Mouse (Mus musculus): ENCODE results near the gene Rab3a.

- TF ChIP-seq CTCF (IDR thresholded peaks at IDR 0.05; ENCODE audit: borderline replicate concordance, extremely low read depth, insufficient read depth, insufficient read length), result no peak
- no peak for TF ChIP-seq POLR2A (IDR thresholded peaks at IDR 0.05; ENCODE audit: borderline replicate concordance, extremely low read depth, insufficient read depth, insufficient read length, poor library complexity, severe bottlenecking)
Measured at GRCm38 (mm10) chr8:70786291-70787050, 32.0 kb downstream of the Rab3a start.
